Mouse (Mus musculus): Measurements from ENCODE around the gene Lamtor3.
"Not testable (repeated sequence)": the region's sequence is repeated elsewhere in the genome, so short reads cannot be mapped to it uniquely, and the experiment has no call there.

Gene Lamtor3

GRCm38 (mm10) chr3:137918172-137918931, at the start of gene Lamtor3:
Gene Lamtor3, plus strand, starts transcription at chr3:137918506.
- DNase-seq, result peak; percentile 90 to 94

GRCm38 (mm10) chr3:137869395-137869794, 48.9 kb upstream of the Lamtor3 start:
- no peak for DNase-seq

- DNase-seq, result no peak
Observed at GRCm38 (mm10) chr3:137879313-137879712, 39.0 kb upstream of the Lamtor3 start.

- DNase-seq, result no peak
Observed at GRCm38 (mm10) chr3:137880109-137880748, 38.1 kb upstream of the Lamtor3 start.

DNA sequence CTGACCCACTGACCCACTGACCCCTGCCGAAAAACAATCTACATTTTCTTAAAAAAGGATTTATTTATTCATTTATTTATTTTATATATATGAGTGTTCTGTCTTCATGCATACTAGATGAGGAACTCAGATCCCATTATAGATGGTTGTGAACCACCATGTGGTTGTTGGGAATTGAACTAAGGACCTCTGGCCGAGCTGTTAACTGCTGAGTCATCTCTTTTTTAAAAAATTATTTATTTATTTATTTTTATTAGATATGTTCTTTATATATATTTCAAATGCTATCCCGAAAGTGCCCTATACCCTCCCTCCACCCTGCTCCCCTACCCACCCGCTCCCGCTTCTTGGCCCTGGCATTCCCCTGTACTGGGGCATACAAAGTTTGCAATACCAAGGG, 37.2 kb upstream of the Lamtor3 start:
- no peak for DNase-seq

DNA sequence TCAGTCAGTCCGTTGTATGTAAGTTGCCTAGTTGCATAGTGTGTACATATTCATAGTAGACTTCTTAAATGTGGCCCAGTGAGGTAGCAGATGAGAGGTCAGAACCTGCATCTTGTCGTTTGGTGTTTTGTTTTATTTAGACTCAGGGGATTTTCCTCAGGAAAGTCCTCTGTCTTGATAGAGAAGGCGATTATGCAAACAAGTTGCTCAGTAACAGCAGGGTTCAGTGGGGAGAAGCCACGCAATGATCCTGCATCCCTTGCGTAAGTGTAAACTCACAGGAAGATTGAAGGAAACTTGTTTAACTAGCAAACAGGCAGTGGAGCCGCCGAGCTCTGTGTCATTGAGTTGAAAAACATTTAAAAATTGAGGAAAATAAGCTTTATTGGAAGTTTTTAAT, 30.3 kb upstream of the Lamtor3 start:
- no peak for DNase-seq

DNA sequence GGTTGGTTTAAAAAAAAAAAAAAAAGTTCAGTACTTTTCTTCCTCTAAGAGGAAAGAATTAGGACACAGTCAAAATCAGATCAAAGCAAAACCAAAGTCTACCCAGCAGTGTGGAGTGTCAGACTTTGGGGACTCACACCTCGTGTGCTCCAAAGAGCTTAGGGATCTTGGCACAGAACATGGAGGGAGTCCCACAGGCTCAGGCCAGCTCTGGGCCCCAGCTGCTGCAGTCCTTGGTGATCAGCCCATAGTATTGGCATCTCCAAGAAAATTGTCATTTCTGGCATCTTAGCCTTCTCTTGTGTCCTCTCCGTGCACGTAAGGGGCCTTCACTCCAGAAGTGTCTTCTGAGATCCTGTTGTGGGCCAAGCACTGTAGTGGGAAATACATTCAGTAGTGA, 27.2 kb upstream of the Lamtor3 start:
- no peak for DNase-seq

- DNase-seq, result no peak
Observed at GRCm38 (mm10) chr3:137892118-137892517, 26.2 kb upstream of the Lamtor3 start.

GRCm38 (mm10) chr3:137893789-137894188, 24.5 kb upstream of the Lamtor3 start:
- DNase-seq, result no peak

- DNase-seq, result peak; percentile 13 to 17
Observed at GRCm38 (mm10) chr3:137895196-137895595, 23.1 kb upstream of the Lamtor3 start.

- no peak for DNase-seq
Observed at GRCm38 (mm10) chr3:137896386-137896785, 21.9 kb upstream of the Lamtor3 start.

GRCm38 (mm10) chr3:137896867-137897266, 21.4 kb upstream of the Lamtor3 start:
- DNase-seq, result no peak

DNA sequence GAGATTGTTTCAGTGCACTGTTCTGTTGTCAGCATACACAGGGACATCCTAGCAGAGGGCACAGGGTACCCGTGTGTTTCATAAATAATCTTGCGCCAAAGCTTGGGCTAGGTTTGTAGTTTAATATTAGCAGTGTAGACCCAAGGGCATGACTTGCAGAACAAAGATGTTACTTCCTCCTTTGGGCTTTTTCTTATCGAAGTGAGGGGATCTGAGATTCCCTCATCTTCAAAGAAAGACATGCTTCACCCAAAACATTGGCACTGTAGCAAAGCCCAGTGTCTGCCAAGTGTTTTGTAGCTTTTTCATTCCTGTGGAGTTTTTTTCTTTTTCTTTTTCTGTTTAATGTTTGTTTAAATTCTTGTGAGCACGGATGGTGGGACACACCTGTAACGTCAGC, 20.6 kb upstream of the Lamtor3 start:
- no peak for DNase-seq

- no peak for DNase-seq
Observed at GRCm38 (mm10) chr3:137900149-137900548, 18.2 kb upstream of the Lamtor3 start.

- no peak for DNase-seq
Observed at GRCm38 (mm10) chr3:137913093-137913492, 5.2 kb upstream of the Lamtor3 start.

DNA sequence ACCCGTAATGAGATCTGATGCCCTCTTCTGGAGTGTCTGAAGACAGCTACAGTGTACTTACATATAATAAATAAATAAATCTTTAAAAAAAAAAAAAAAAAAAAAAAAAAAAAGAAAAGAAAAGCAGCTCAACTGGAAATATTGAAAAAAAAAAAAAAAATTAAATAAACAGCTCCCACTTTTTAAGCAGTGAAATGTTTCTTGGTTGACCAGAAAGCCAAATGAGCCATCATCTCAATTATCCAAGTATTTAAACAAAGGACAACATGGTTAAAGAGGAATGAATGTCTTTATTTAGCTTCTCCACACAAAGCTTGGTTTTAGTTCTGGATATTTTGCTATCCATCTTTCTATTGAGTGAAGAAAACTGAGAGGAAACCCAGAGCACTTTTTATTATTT, 3.7 kb upstream of the Lamtor3 start:
- DNase-seq, result not testable (repeated sequence)

- DNase-seq, result peak in 1 of 2 experiments; percentile 12
Observed at GRCm38 (mm10) chr3:137917694-137918171, 573 bp upstream of the Lamtor3 start.

DNA sequence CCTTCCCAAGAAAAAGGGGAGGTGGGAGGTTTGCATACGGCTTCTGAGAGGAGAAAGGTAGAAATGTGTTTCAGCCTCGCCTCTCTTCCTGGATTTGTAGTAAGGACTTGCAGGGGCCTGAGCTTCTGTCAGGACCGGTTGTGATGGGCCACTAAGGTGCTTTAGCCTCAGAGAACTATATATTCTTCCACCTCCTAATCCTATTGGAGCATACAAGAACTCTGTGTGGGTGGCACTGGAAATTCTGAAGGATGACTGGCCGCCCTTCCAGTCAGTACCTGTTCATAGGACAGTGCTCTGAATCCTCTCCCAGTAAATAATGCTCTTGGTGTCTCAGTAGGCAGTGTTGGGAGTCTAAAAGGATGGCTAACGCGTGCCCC, 616 bp downstream of the Lamtor3 start:
- peak; percentile 15 to 33 for DNase-seq

- no peak for DNase-seq
Observed at GRCm38 (mm10) chr3:137919398-137919797, 1.1 kb downstream of the Lamtor3 start.

DNA sequence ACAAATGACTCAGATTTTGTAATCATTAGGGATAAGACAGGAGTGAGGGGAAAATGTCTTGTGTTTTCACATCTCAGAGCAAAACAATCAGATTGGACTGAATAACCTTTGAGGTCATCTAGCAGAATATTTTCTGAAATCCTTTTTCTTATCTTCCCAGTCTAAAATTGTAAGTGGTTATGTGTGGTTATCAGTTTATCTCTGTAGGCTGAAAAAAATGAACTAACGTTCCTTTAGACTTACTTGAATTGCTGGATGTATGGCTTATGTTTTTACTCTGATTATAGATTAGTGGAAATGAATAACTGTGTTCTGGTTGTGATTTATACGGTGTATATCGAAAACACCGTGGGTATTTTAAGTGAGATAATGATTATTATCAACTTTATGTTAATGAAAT, 2.3 kb downstream of the Lamtor3 start:
- DNase-seq, result no peak

- DNase-seq, result no peak
Observed at GRCm38 (mm10) chr3:137927010-137927409, 8.7 kb downstream of the Lamtor3 start.

GRCm38 (mm10) chr3:137929940-137930339, 11.6 kb downstream of the Lamtor3 start:
- no peak for DNase-seq

- DNase-seq, result peak; percentile 44 to 63
Observed at GRCm38 (mm10) chr3:137932748-137933147, 14.4 kb downstream of the Lamtor3 start.

- DNase-seq, result no peak
Observed at GRCm38 (mm10) chr3:137933986-137934385, 15.7 kb downstream of the Lamtor3 start.
